ENCODE assay signal across 14 mouse cellular contexts in the genomic region with DNA sequence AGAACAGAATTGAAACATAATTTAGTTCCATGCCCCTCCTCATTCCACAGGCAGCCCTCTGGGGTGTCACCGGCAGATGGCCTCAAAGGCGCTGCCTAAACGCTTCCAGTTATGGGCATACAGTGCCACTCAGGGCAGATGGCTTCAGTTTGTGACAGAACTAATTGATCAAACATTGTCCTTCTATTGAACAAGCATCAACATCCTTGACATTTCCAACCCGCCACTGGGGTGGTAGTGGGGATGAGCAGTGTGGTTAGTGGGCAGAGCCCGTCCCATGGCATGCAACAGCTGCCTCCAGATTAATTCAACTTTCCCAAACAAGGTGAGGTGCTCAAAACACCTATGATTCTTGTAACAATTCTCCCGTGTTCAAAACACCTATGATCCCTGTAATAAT.
"Had no signal": no experiment of that assay in that cellular context is flagged by ENCODE, and none has a peak within 500 bp of the region (broad histone marks: within the 10 kb centered on the region; RNA-seq: fewer than 3 reads in every experiment).

No protein-coding gene starts in this region.

- H3K27ac ChIP-seq: limb, embryonic 10.5 days; neural tube, embryonic 15.5 days; stomach, embryonic 15.5 days had no signal

- H3K4me3 ChIP-seq: limb, embryonic 10.5 days; midbrain, embryonic 10.5 days; myocyte; neural tube, embryonic 15.5 days; stomach, embryonic 15.5 days had no signal

- DNase-seq: kidney, adult 8-10 months; kidney, postnatal 25 days; layer of hippocampus, adult 9-11 months; lung, embryonic 14.5 days; lung, postnatal 10 days; lung, postnatal 4 days; midbrain, embryonic 14.5 days; right cerebral cortex, postnatal 4 days; spleen, adult 18-20 months had no signal
